Mouse (Mus musculus): ENCODE data around the gene Apobec3.

- TF ChIP-seq CTCF (IDR thresholded peaks at IDR 0.05; ENCODE audit: low read depth, low read length) = no peak
- TF ChIP-seq POLR2A (IDR thresholded peaks at IDR 0.05; ENCODE audit: insufficient read depth, low read length) = no peak
- no peak for TF ChIP-seq EP300 (IDR thresholded peaks at IDR 0.05; ENCODE audit: insufficient read depth, low read depth, low read length)
Measured at GRCm38 (mm10) chr15:79879319-79879718, 12.1 kb upstream of the Apobec3 start.

All from ES-Bruce4 (cell line).